In the genomic region with DNA sequence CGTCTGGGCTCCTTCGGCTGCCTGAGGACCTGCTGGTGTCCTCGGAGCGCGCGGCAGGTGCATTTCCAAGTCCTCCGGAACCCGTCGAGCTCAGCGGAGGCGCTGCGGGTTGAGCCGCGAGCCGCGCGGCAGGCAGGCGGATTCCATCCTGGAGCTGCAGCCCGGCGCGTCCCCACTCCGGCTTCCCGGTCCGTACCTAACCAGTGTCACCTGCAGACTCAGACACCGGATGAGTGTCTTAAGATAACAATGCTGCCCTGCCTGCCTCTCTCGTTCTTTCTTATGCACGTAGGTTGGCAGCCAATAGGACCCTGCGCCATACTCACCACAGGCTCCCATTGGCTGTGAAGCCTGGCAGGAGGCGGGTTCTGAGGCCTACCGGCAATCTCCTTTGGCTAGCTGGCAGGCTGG, we compare ENCODE assay signal across 8 mouse cellular contexts. TPM values are rescaled to one million over a fixed set of nuclear protein-coding genes. Genes with fewer than 3 reads are reported as not detected.
DNase-seq lines count a peak whose midpoint lies in the region; ATAC-seq and TF ChIP-seq lines count a peak whose summit lies in the region.

Gene Brinp2 (minus strand): TSS at position 276 of the 411 bp plus-strand sequence.

- under 1% methylated on average over 30 of the region's 30 CpGs for WGBS in forebrain, embryonic 13.5 days
- WGBS in heart, embryonic 15.5 days = 0% methylated on average over 30 of the region's 30 CpGs
- WGBS in kidney, postnatal 0 days = under 1% methylated on average over 30 of the region's 30 CpGs
- WGBS in limb, embryonic 14.5 days = 1% methylated on average over 27 of the region's 30 CpGs
- WGBS in midbrain, embryonic 16.5 days = under 1% methylated on average over 30 of the region's 30 CpGs

- peak within 1 kb of the TSS; percentile 91 for H3K4me2 ChIP-seq in CH12.LX (ENCODE audit: insufficient read depth, low read depth, poor library complexity, severe bottlenecking)
- H3K4me2 ChIP-seq in forebrain, embryonic 13.5 days = peak within 1 kb of the TSS; percentile 94
- peak within 1 kb of the TSS; percentile 83 for H3K4me2 ChIP-seq in heart, embryonic 15.5 days
- H3K4me2 ChIP-seq in kidney, postnatal 0 days (ENCODE audit: low read length) = peak within 1 kb of the TSS; percentile 79
- H3K4me2 ChIP-seq in limb, embryonic 14.5 days (replicated peaks; ENCODE audit: low read depth, low read length, severe bottlenecking) = peak within 1 kb of the TSS; percentile 80
- H3K4me2 ChIP-seq in midbrain, embryonic 16.5 days (ENCODE audit: low read length) = peak within 1 kb of the TSS; percentile 71

- in situ Hi-C loops in CH12.LX (cut with MboI; ENCODE audit: low pct_ligation_motif_present, low pct_unique_long_range_greater_than_20kb, low sequenced_read_pairs) = no loop called here

- peak; percentile 74 for DNase-seq in CH12.LX (ENCODE audit: extremely low read depth)
- peak; percentile 0 for DNase-seq in c-Kit-positive CD71-positive TER-119-positive erythroid progenitor cells, embryonic 14.5 days (ENCODE audit: low spot score)
- DNase-seq in kidney, postnatal 0 days (ENCODE audit: low spot score) = peak; percentile 68
- DNase-seq in limb, embryonic 14.5 days (ENCODE audit: low spot score) = peak; percentile 68

- peak within 1 kb of the TSS in 2 of 3 experiments; percentile 47 to 51 for H3K4me3 ChIP-seq in CH12.LX (replicated peaks in 1 of 3; ENCODE audit: low read depth in 2 of 3, low read length in 2 of 3, poor library complexity in 1 of 3)
- H3K4me3 ChIP-seq in forebrain, embryonic 13.5 days = peak within 1 kb of the TSS; percentile 77
- peak within 1 kb of the TSS; percentile 57 for H3K4me3 ChIP-seq in heart, embryonic 15.5 days
- H3K4me3 ChIP-seq in kidney, postnatal 0 days (replicated peaks; ENCODE audit: low read depth, low read length) = peak within 1 kb of the TSS; percentile 42
- H3K4me3 ChIP-seq in limb, embryonic 14.5 days (replicated peaks; ENCODE audit: low read length) = peak within 1 kb of the TSS; percentile 49
- peak within 1 kb of the TSS; percentile 82 for H3K4me3 ChIP-seq in midbrain, embryonic 16.5 days (ENCODE audit: low read depth, low read length)
- peak within 1 kb of the TSS; percentile 64 for H3K4me3 ChIP-seq in testis, adult 2 months (ENCODE audit: control insufficient read depth, low read depth, low read length)

- dilution Hi-C loops in CH12.LX (cut with MboI; ENCODE audit: extremely low pct_ligation_motif_present, extremely low pct_unique_long_range_greater_than_20kb, low sequenced_read_pairs) = no loop called here

- H3K27ac ChIP-seq in CH12.LX (ENCODE audit: insufficient read depth, low read depth) = no peak within 1 kb of the TSS
- H3K27ac ChIP-seq in forebrain, embryonic 13.5 days = peak within 1 kb of the TSS; percentile 49
- no peak within 1 kb of the TSS for H3K27ac ChIP-seq in heart, embryonic 15.5 days
- H3K27ac ChIP-seq in kidney, postnatal 0 days = no peak within 1 kb of the TSS
- no peak within 1 kb of the TSS for H3K27ac ChIP-seq in limb, embryonic 14.5 days (replicated peaks; ENCODE audit: low read depth, low read length)
- H3K27ac ChIP-seq in midbrain, embryonic 16.5 days (ENCODE audit: low read length) = peak within 1 kb of the TSS; percentile 90
- no peak within 1 kb of the TSS for H3K27ac ChIP-seq in testis, adult 2 months (ENCODE audit: control insufficient read depth, insufficient read depth, low read depth, low read length)

- H3K36me3 ChIP-seq in CH12.LX (replicated peaks in 1 of 2; ENCODE audit: control insufficient read depth in 1 of 2, insufficient read depth in 1 of 2, low read length in 1 of 2) = no peaks in the 10 kb centered on the region
- H3K36me3 ChIP-seq in forebrain, embryonic 13.5 days (ENCODE audit: poor library complexity, severe bottlenecking) = no peaks in the 10 kb centered on the region
- H3K36me3 ChIP-seq in heart, embryonic 15.5 days = no peaks in the 10 kb centered on the region
- no peaks in the 10 kb centered on the region for H3K36me3 ChIP-seq in kidney, postnatal 0 days (ENCODE audit: insufficient read depth, low read length)
- H3K36me3 ChIP-seq in limb, embryonic 14.5 days (ENCODE audit: control insufficient read depth, insufficient read depth, low read length) = no peaks in the 10 kb centered on the region
- no peaks in the 10 kb centered on the region for H3K36me3 ChIP-seq in midbrain, embryonic 16.5 days (ENCODE audit: control insufficient read depth, insufficient read depth, low read length)
- no peaks in the 10 kb centered on the region for H3K36me3 ChIP-seq in testis, adult 2 months (ENCODE audit: control insufficient read depth, insufficient read depth, low read length)

- no peaks in the 10 kb centered on the region for H3K79me2 ChIP-seq in CH12.LX (replicated peaks; ENCODE audit: control insufficient read depth, extremely low read depth, insufficient read depth, poor library complexity, severe bottlenecking)

- peak; percentile 100 for ATAC-seq in forebrain, embryonic 13.5 days
- peak; percentile 91 for ATAC-seq in heart, embryonic 15.5 days (replicated peaks; ENCODE audit: insufficient number of reproducible peaks, insufficient read depth, low FRiP score, low read depth)
- ATAC-seq in kidney, postnatal 0 days (replicated peaks; ENCODE audit: low FRiP score, low read depth) = peak; percentile 95
- peak; percentile 93 for ATAC-seq in limb, embryonic 14.5 days (ENCODE audit: low FRiP score, low read depth)
- ATAC-seq in midbrain, embryonic 16.5 days = peak; percentile 99

- TF ChIP-seq POLR2A in CH12.LX (IDR thresholded peaks at IDR 0.05; ENCODE audit: low read depth, low read length) = no peak
- no peak for TF ChIP-seq POLR2A in limb, embryonic 14.5 days (IDR thresholded peaks at IDR 0.05; ENCODE audit: borderline replicate concordance, extremely low read depth, insufficient read depth, insufficient read length)
- TF ChIP-seq POLR2A in testis, adult 2 months (IDR thresholded peaks at IDR 0.05; ENCODE audit: control insufficient read depth, low read depth, low read length) = no peak

- H3K9me3 ChIP-seq in CH12.LX (replicated peaks; ENCODE audit: low read length) = no peaks in the 10 kb centered on the region
- H3K9me3 ChIP-seq in forebrain, embryonic 13.5 days (replicated peaks) = no peaks in the 10 kb centered on the region
- H3K9me3 ChIP-seq in heart, embryonic 15.5 days (replicated peaks) = no peaks in the 10 kb centered on the region
- no peaks in the 10 kb centered on the region for H3K9me3 ChIP-seq in kidney, postnatal 0 days (replicated peaks; ENCODE audit: low read length)
- H3K9me3 ChIP-seq in limb, embryonic 14.5 days (ENCODE audit: control insufficient read depth, low read length) = no peaks in the 10 kb centered on the region
- no peaks in the 10 kb centered on the region for H3K9me3 ChIP-seq in midbrain, embryonic 16.5 days (replicated peaks; ENCODE audit: control insufficient read depth, low read length, poor library complexity, severe bottlenecking)

- H3K4me1 ChIP-seq in CH12.LX (ENCODE audit: control insufficient read depth in 1 of 2, insufficient read depth in 2 of 2) = peaks cover 0 to 14% of the 10 kb centered on the region in 2 experiments; a peak in 2 of 4 replicates
- peaks cover 22% of the 10 kb centered on the region for H3K4me1 ChIP-seq in forebrain, embryonic 13.5 days
- peaks cover 13% of the 10 kb centered on the region for H3K4me1 ChIP-seq in heart, embryonic 15.5 days (replicated peaks)
- no peaks in the 10 kb centered on the region for H3K4me1 ChIP-seq in kidney, postnatal 0 days (replicated peaks; ENCODE audit: insufficient read depth, low read length)
- 0 out of 2 replicates have a peak, but pooled peaks cover 3% of the 10 kb centered on the region for H3K4me1 ChIP-seq in limb, embryonic 14.5 days (ENCODE audit: control insufficient read depth, insufficient read depth, low read length)
- H3K4me1 ChIP-seq in midbrain, embryonic 16.5 days (ENCODE audit: control insufficient read depth, insufficient read depth, low read length) = peaks cover 30% of the 10 kb centered on the region
- peaks cover 8% of the 10 kb centered on the region for H3K4me1 ChIP-seq in testis, adult 2 months (ENCODE audit: control insufficient read depth, insufficient read depth, low read length)

- peaks cover 10% of the 10 kb centered on the region for H3K27me3 ChIP-seq in CH12.LX (replicated peaks)
- no peaks in the 10 kb centered on the region; the same call in none of the 2 replicates for H3K27me3 ChIP-seq in forebrain, embryonic 13.5 days
- peaks cover 69% of the 10 kb centered on the region for H3K27me3 ChIP-seq in heart, embryonic 15.5 days
- H3K27me3 ChIP-seq in kidney, postnatal 0 days (ENCODE audit: insufficient read depth, low read length) = no peaks in the 10 kb centered on the region; the same call in 1 of the 2 replicates
- peaks cover 29% of the 10 kb centered on the region for H3K27me3 ChIP-seq in limb, embryonic 14.5 days (ENCODE audit: control insufficient read depth, insufficient read depth, low read length)
- no peaks in the 10 kb centered on the region for H3K27me3 ChIP-seq in midbrain, embryonic 16.5 days (ENCODE audit: control insufficient read depth, insufficient read depth, low read depth, low read length)
- H3K27me3 ChIP-seq in testis, adult 2 months (ENCODE audit: control insufficient read depth, insufficient read depth, low read length) = no peaks in the 10 kb centered on the region

- no peak within 1 kb of the TSS for H3K9ac ChIP-seq in CH12.LX (ENCODE audit: insufficient read depth, low read depth)
- H3K9ac ChIP-seq in forebrain, embryonic 13.5 days = peak within 1 kb of the TSS; percentile 77
- H3K9ac ChIP-seq in heart, embryonic 15.5 days = peak within 1 kb of the TSS; percentile 26; the same call in 1 of the 2 replicates
- H3K9ac ChIP-seq in kidney, postnatal 0 days (ENCODE audit: low read depth, low read length) = no peak within 1 kb of the TSS
- H3K9ac ChIP-seq in limb, embryonic 14.5 days (ENCODE audit: low read depth, low read length, severe bottlenecking) = no peak within 1 kb of the TSS
- H3K9ac ChIP-seq in midbrain, embryonic 16.5 days (ENCODE audit: low read depth, low read length) = peak within 1 kb of the TSS; percentile 86

- no peak for TF ChIP-seq CTCF in CH12.LX (conservative IDR thresholded peaks at IDR 0.05 in 1 of 2, IDR thresholded peaks at IDR 0.05 in 1 of 2; ENCODE audit: low read depth in 2 of 2, low read length in 2 of 2)
- no peak for TF ChIP-seq CTCF in kidney, postnatal 0 days (IDR thresholded peaks at IDR 0.05; ENCODE audit: low read depth)
- TF ChIP-seq CTCF in testis, adult 2 months (IDR thresholded peaks at IDR 0.05; ENCODE audit: control insufficient read depth, insufficient read depth, insufficient replicate concordance, low read depth, low read length) = no peak

- TF ChIP-seq RAD21 in CH12.LX (IDR thresholded peaks at IDR 0.05; ENCODE audit: low read depth, low read length) = no peak

- TF ChIP-seq EP300 in CH12.LX (IDR thresholded peaks at IDR 0.05; ENCODE audit: low read length) = no peak

RNA-seq across cellular contexts. Expression of gene Brinp2, which starts in this region (rescaled TPM):
- total RNA-seq in CH12.LX (2012; rRNA removed) (0.04 TPM in 2 replicates), CH12.LX (2014; rRNA removed) (0.05 and 0.07 TPM in 2 replicates)
- polyA plus RNA-seq in CH12.LX (2012; ENCODE audit: insufficient read length, low read depth) = 0.26 TPM in 1 of 2 replicates, not detected in the other
- 19.0 and 27.1 TPM in 2 replicates for polyA plus RNA-seq in forebrain, embryonic 13.5 days (2015; fragmentation: Nextera tagmentation; extraction: Ambion mirVana)
- polyA plus RNA-seq in heart, embryonic 15.5 days (2015; fragmentation: Nextera tagmentation; extraction: Ambion mirVana) = 0.34 and 0.62 TPM in 2 replicates
- polyA plus RNA-seq in kidney, postnatal 0 days (2015; fragmentation: Nextera tagmentation; extraction: Ambion mirVana) = 0.09 and 0.10 TPM in 2 replicates
- polyA plus RNA-seq in limb, embryonic 14.5 days (2012; rRNA removed) = 0.37 and 0.39 TPM in 2 replicates
- polyA plus RNA-seq in limb, embryonic 14.5 days (2014; fragmentation: Nextera tagmentation; extraction: Ambion mirVana) = 0.26 and 0.39 TPM in 2 replicates
- polyA plus RNA-seq in midbrain, embryonic 16.5 days (2015; fragmentation: Nextera tagmentation; extraction: Ambion mirVana) = 36.6 and 43.7 TPM in 2 replicates
- 0.07 and 0.10 TPM in 2 replicates for polyA plus RNA-seq in testis, adult 2 months (2012; rRNA removed)

Comparison
In these comparisons a context has a peak if more than half of its experiments do, and no peak if none do; other contexts are left out.
1. RNA of gene Brinp2 (polyA plus RNA-seq): 36.6 to 43.7 TPM in midbrain, embryonic 16.5 days and 19.0 to 27.1 TPM in forebrain, embryonic 13.5 days; 0.26 to 0.39 TPM in limb, embryonic 14.5 days, 0.34 to 0.62 TPM in heart, embryonic 15.5 days, 0.26 TPM in CH12.LX, 0.09 to 0.10 TPM in kidney, postnatal 0 days and 0.07 to 0.10 TPM in testis, adult 2 months; every median in the first group is over 10 times any median in the second.
2. Peak in DNase-seq, H3K4me3 ChIP-seq and H3K4me2 ChIP-seq in CH12.LX; RNA of the gene not detected or under 1 TPM.
3. Peak in ATAC-seq, H3K4me3 ChIP-seq, H3K9ac ChIP-seq and H3K4me2 ChIP-seq in heart, embryonic 15.5 days; RNA of the gene not detected or under 1 TPM.
4. Peak in DNase-seq, ATAC-seq, H3K4me3 ChIP-seq and H3K4me2 ChIP-seq in kidney, postnatal 0 days; RNA of the gene not detected or under 1 TPM.
5. Peak in DNase-seq, ATAC-seq, H3K4me3 ChIP-seq and H3K4me2 ChIP-seq in limb, embryonic 14.5 days; RNA of the gene not detected or under 1 TPM.
6. DNase-seq: peak in every context shown above with its lines; median percentile 74 in CH12.LX; 68 in kidney, postnatal 0 days; 68 in limb, embryonic 14.5 days; 0 in c-Kit-positive CD71-positive TER-119-positive erythroid progenitor cells, embryonic 14.5 days.
7. H3K27ac ChIP-seq: peak in forebrain, embryonic 13.5 days (single experiment) and midbrain, embryonic 16.5 days (single experiment); none in CH12.LX (single experiment), heart, embryonic 15.5 days (single experiment), kidney, postnatal 0 days (single experiment), limb, embryonic 14.5 days (single experiment) and testis, adult 2 months (single experiment).
8. H3K9ac ChIP-seq: peak in forebrain, embryonic 13.5 days (single experiment) and midbrain, embryonic 16.5 days (single experiment); none in CH12.LX (single experiment), kidney, postnatal 0 days (single experiment) and limb, embryonic 14.5 days (single experiment).
9. Peak in every context shown above with its lines, with median percentiles within 50 percentile points of each other: H3K4me2 ChIP-seq, H3K4me3 ChIP-seq and ATAC-seq.